ENCODE assay signal across 8 mouse cellular contexts in the genomic region with DNA sequence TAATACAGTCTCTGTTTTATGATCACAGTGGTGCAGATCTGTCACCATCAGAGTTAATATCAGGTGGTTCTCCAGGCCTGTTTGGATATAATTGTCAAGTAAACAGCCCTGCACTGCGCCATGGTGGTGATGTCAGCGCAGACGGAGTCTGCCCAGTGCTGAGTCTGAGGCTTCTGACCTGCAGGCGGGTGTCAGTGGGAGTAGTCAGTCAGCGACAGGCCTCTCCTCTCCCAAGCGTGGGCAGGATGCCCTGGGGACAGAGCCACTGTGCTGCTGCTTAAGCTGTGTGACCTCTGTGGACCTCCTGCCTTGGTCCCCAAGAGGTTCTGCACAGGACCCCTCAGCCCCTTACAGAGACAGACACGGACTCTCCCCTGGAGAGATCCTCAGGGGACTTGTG. TPM values are rescaled to one million over a fixed set of nuclear protein-coding genes. Genes with fewer than 3 reads are reported as not detected.
DNase-seq lines count a peak whose midpoint lies in the region; ATAC-seq and TF ChIP-seq lines count a peak whose summit lies in the region.

No protein-coding gene starts in this region.

- H3K27me3 ChIP-seq in forebrain, postnatal 0 days (ENCODE audit: insufficient read depth, low read length), result no peaks in the 10 kb centered on the region
- H3K27me3 ChIP-seq in forebrain, embryonic 10.5 days (ENCODE audit: poor library complexity, severe bottlenecking), result no peaks in the 10 kb centered on the region
- no peaks in the 10 kb centered on the region for H3K27me3 ChIP-seq in heart, postnatal 0 days (ENCODE audit: control insufficient read depth, insufficient read depth, low read length)

- H3K27ac ChIP-seq in forebrain, postnatal 0 days (ENCODE audit: low read depth, low read length), result peak overlapping the region; percentile 54; the same call in 1 of the 2 replicates
- H3K27ac ChIP-seq in forebrain, embryonic 10.5 days, result no peak overlapping the region
- H3K27ac ChIP-seq in ES-E14 (ENCODE audit: insufficient read depth, low read depth, low read length, poor library complexity, severe bottlenecking), result no peak overlapping the region
- H3K27ac ChIP-seq in heart, postnatal 0 days (ENCODE audit: low read depth), result 0 out of 2 replicates have a peak overlapping the region, but pooled peaks have one; percentile 9

- no peak for ATAC-seq in forebrain, postnatal 0 days
- peak; percentile 60 for ATAC-seq in heart, postnatal 0 days (ENCODE audit: insufficient read depth, low read depth)

- H3K36me3 ChIP-seq in forebrain, postnatal 0 days (ENCODE audit: insufficient read depth), result peaks cover 7% of the 10 kb centered on the region; the same call in 1 of the 2 replicates
- peaks cover 41% of the 10 kb centered on the region for H3K36me3 ChIP-seq in forebrain, embryonic 10.5 days (replicated peaks)
- H3K36me3 ChIP-seq in ES-E14 (ENCODE audit: control insufficient read depth, insufficient read depth, low read length, poor library complexity, severe bottlenecking), result no peaks in the 10 kb centered on the region; the same call in 1 of the 2 replicates
- H3K36me3 ChIP-seq in heart, postnatal 0 days (replicated peaks; ENCODE audit: control insufficient read depth, insufficient read depth, low read length), result peaks cover 4% of the 10 kb centered on the region; the same call in 1 of the 2 replicates

- no peak for TF ChIP-seq EP300 in heart, postnatal 0 days (IDR thresholded peaks at IDR 0.05; ENCODE audit: low read depth)

- H3K4me3 ChIP-seq in forebrain, postnatal 0 days (ENCODE audit: low read depth, low read length), result no peak overlapping the region
- no peak overlapping the region for H3K4me3 ChIP-seq in forebrain, embryonic 10.5 days
- H3K4me3 ChIP-seq in ES-E14 (ENCODE audit: insufficient read depth in 1 of 2, low read depth in 1 of 2, low read length in 2 of 2, poor library complexity in 1 of 2, severe bottlenecking in 1 of 2), result no peak overlapping the region
- no peak overlapping the region for H3K4me3 ChIP-seq in heart, postnatal 0 days (ENCODE audit: low read depth, low read length)

- no peak for TF ChIP-seq CTCF in forebrain, postnatal 0 days (IDR thresholded peaks at IDR 0.05; ENCODE audit: low read depth)
- TF ChIP-seq CTCF in heart, postnatal 0 days (IDR thresholded peaks at IDR 0.05; ENCODE audit: low read depth), result no peak

- no peak for DNase-seq in forebrain, postnatal 0 days
- DNase-seq in forebrain, embryonic 10.5 days (ENCODE audit: extremely low spot score, low spot score), result no peak
- no peak for DNase-seq in ES-E14 (ENCODE audit: low read depth, low spot score)
- no peak for DNase-seq in heart, postnatal 0 days (ENCODE audit: low spot score)
- peak; percentile 42 for DNase-seq in kidney, postnatal 10 days
- no peak for DNase-seq in urinary bladder, postnatal 25 days (ENCODE audit: low spot score)
- DNase-seq in cerebellum, postnatal 4 days (ENCODE audit: low spot score in 2 of 2), result no peak
- DNase-seq in adrenal gland, postnatal 25 days, result no peak

- no peaks in the 10 kb centered on the region for H3K9me3 ChIP-seq in forebrain, postnatal 0 days (ENCODE audit: low read length)
- H3K9me3 ChIP-seq in forebrain, embryonic 10.5 days, result no peaks in the 10 kb centered on the region
- H3K9me3 ChIP-seq in ES-E14 (ENCODE audit: control insufficient read depth, insufficient read depth, low read depth, low read length), result no peaks in the 10 kb centered on the region
- no peaks in the 10 kb centered on the region for H3K9me3 ChIP-seq in heart, postnatal 0 days (replicated peaks; ENCODE audit: control insufficient read depth, low read length)

- 70% methylated on average over 7 of the region's 7 CpGs for WGBS in forebrain, postnatal 0 days
- 81% methylated on average over 7 of the region's 7 CpGs for WGBS in forebrain, embryonic 10.5 days
- 54% methylated on average over 7 of the region's 7 CpGs for WGBS in heart, postnatal 0 days

- in situ Hi-C loops in ES-E14 (cut with MboI; ENCODE audit: low sequenced_read_pairs in 2 of 2, unreplicated experiment in 2 of 2), result no loop called here

- no peak overlapping the region for H3K4me2 ChIP-seq in forebrain, postnatal 0 days (ENCODE audit: low read depth)
- H3K4me2 ChIP-seq in heart, postnatal 0 days (ENCODE audit: low read depth, low read length), result no peak overlapping the region

- 0 out of 2 replicates have a peak, but pooled peaks cover 2% of the 10 kb centered on the region for H3K4me1 ChIP-seq in forebrain, postnatal 0 days (ENCODE audit: insufficient read depth)
- H3K4me1 ChIP-seq in forebrain, embryonic 10.5 days, result peaks cover 16% of the 10 kb centered on the region
- H3K4me1 ChIP-seq in ES-E14 (ENCODE audit: control insufficient read depth in 2 of 2, insufficient read depth in 2 of 2, low read length in 2 of 2, poor library complexity in 1 of 2), result peaks cover 0 to 3% of the 10 kb centered on the region in 2 experiments; a peak in 2 of 4 replicates
- H3K4me1 ChIP-seq in heart, postnatal 0 days (ENCODE audit: control insufficient read depth, insufficient read depth), result peaks cover 4% of the 10 kb centered on the region; the same call in 1 of the 2 replicates

- H3K9ac ChIP-seq in forebrain, postnatal 0 days, result no peak overlapping the region
- H3K9ac ChIP-seq in ES-E14 (ENCODE audit: insufficient read depth, low read depth, low read length, poor library complexity, severe bottlenecking), result 0 out of 2 replicates have a peak overlapping the region, but pooled peaks have one; percentile 15
- H3K9ac ChIP-seq in heart, postnatal 0 days (replicated peaks; ENCODE audit: low read depth, low read length), result no peak overlapping the region

TF ChIP-seq in ES-E14, 5 proteins besides CTCF, POLR2A, EP300 and RAD21:
- no peak for TF ChIP-seq CHD2 (IDR thresholded peaks at IDR 0.05; ENCODE audit: low read depth, low read length)
- no peak for TF ChIP-seq MAFK (IDR thresholded peaks at IDR 0.05; ENCODE audit: insufficient read depth, low read depth, low read length)
- no peak for TF ChIP-seq ZNF384 (IDR thresholded peaks at IDR 0.05; ENCODE audit: low read depth, low read length)
TF ChIP-seq in ES-E14: peak in this region for 0.

RNA-seq across cellular contexts. Expression of gene Rcor1, which starts 50.0 kb away (rescaled TPM):
- total RNA-seq in forebrain, postnatal 0 days (2014; rRNA removed), result 14.0 and 16.2 TPM in 2 replicates
- polyA plus RNA-seq in forebrain, postnatal 0 days (2015; fragmentation: Nextera tagmentation; extraction: Ambion mirVana), result 3.2 and 4.3 TPM in 2 replicates
- polyA plus RNA-seq in forebrain, embryonic 10.5 days (2016; fragmentation: Nextera tagmentation; extraction: Ambion mirVana), result 7.0 and 8.4 TPM in 2 replicates
- 10.4 and 13.0 TPM in 2 replicates for total RNA-seq in ES-E14 (2012; rRNA removed)
- 14.2 and 19.0 TPM in 2 replicates for total RNA-seq in heart, postnatal 0 days (2014; rRNA removed; ENCODE audit: low replicate concordance)
- polyA plus RNA-seq in heart, postnatal 0 days (2015; fragmentation: Nextera tagmentation; extraction: Ambion mirVana), result 4.4 and 5.1 TPM in 2 replicates
- total RNA-seq in adrenal gland, postnatal 25 days (2021), result 45.6 and 54.7 TPM in 2 replicates

Comparison
In these comparisons a context has a peak if more than half of its experiments do, and no peak if none do; other contexts are left out.
1. H3K27ac ChIP-seq: peak in forebrain, postnatal 0 days (single experiment) and heart, postnatal 0 days (single experiment); none in forebrain, embryonic 10.5 days (single experiment) and ES-E14 (single experiment).